Mouse (Mus musculus): ENCODE measurements around the gene Zfp69.

- no peak for TF ChIP-seq POLR2A (IDR thresholded peaks at IDR 0.05; ENCODE audit: control insufficient read depth in 1 of 2, insufficient read depth in 1 of 2, low read depth in 1 of 2, low read length in 2 of 2, poor library complexity in 1 of 2)
- TF ChIP-seq CHD2 (IDR thresholded peaks at IDR 0.05; ENCODE audit: low read length) = no peak
- no peak for TF ChIP-seq CTCF (IDR thresholded peaks at IDR 0.05 in 2 of 3, conservative IDR thresholded peaks at IDR 0.05 in 1 of 3; ENCODE audit: control insufficient read depth in 1 of 3, insufficient read depth in 1 of 3, low read depth in 2 of 3, low read length in 3 of 3, poor library complexity in 1 of 3, severe bottlenecking in 1 of 3)
- TF ChIP-seq E2F4 (IDR thresholded peaks at IDR 0.05; ENCODE audit: borderline replicate concordance, low read depth, low read length) = no peak
- TF ChIP-seq JUND (IDR thresholded peaks at IDR 0.05; ENCODE audit: low read depth, low read length) = no peak
- TF ChIP-seq USF2 (IDR thresholded peaks at IDR 0.05; ENCODE audit: borderline replicate concordance in 1 of 2, insufficient read depth in 1 of 2, low read depth in 1 of 2, low read length in 2 of 2) = no peak
- TF ChIP-seq TCF12 (IDR thresholded peaks at IDR 0.05; ENCODE audit: low read depth, low read length) = no peak
- TF ChIP-seq POLR2AphosphoS5 (IDR thresholded peaks at IDR 0.05; ENCODE audit: borderline replicate concordance, low read depth, low read length) = no peak
- no peak for TF ChIP-seq ZNF384 (IDR thresholded peaks at IDR 0.05; ENCODE audit: low read depth, low read length)
- no peak for TF ChIP-seq RCOR1 (IDR thresholded peaks at IDR 0.05; ENCODE audit: low read depth, low read length)
- TF ChIP-seq UBTF (IDR thresholded peaks at IDR 0.05; ENCODE audit: borderline replicate concordance, insufficient read depth, low read depth, low read length) = no peak
- no peak for TF ChIP-seq HCFC1 (IDR thresholded peaks at IDR 0.05; ENCODE audit: low read depth, low read length)
Observed at GRCm38 (mm10) chr4:120911086-120911485, 40.4 kb downstream of the Zfp69 start.

All from MEL (cell line).